Mouse (Mus musculus) hindbrain, embryonic 16.5 days (tissue): ENCODE data around the gene Cenpf. TPM values are rescaled to one million over a fixed set of nuclear protein-coding genes. Genes with fewer than 3 reads are reported as not detected.

Experiments
- ATAC-seq: fragments of 200-750 bp; cut with Nextera tagmentation; 2 replicates; pipeline ENCODE4 v1.8.0; 2017; ENCODE audit warnings: moderate TSS enrichment, moderate library complexity
- H3K27ac ChIP-seq: fragments of 300-500 bp; sonication (generic); 2 replicates; pipeline ENCODE4 v1.5.1; 2014; ENCODE audit warnings: low read depth, mild to moderate bottlenecking, control low read depth, low read length, moderate library complexity
- H3K27me3 ChIP-seq: fragments of 300-500 bp; sonication (generic); replicated peaks from 2 replicates; pipeline ENCODE4 v1.6.1; 2014; ENCODE audit warnings: low read length; ENCODE audit not compliant: control insufficient read depth, insufficient read depth
- H3K36me3 ChIP-seq: fragments of 300-500 bp; sonication (generic); 2 replicates; pipeline ENCODE4 v1.6.1; 2014; ENCODE audit warnings: mild to moderate bottlenecking, low read length, moderate library complexity, mixed read lengths; ENCODE audit not compliant: control insufficient read depth, insufficient read depth
- H3K4me1 ChIP-seq: fragments of 300-500 bp; sonication (generic); 2 replicates; pipeline ENCODE4 v1.6.1; 2014; ENCODE audit warnings: low read depth, low read length; ENCODE audit not compliant: control insufficient read depth, insufficient read depth
- H3K4me2 ChIP-seq: fragments of 300-500 bp; sonication (generic); 2 replicates; pipeline ENCODE4 v1.6.1; 2014; ENCODE audit warnings: mild to moderate bottlenecking, low read length, control low read depth, moderate library complexity
- H3K4me3 ChIP-seq: fragments of 300-500 bp; sonication (generic); 2 replicates; pipeline ENCODE4 v1.5.1; 2014; ENCODE audit warnings: mild to moderate bottlenecking, low read length, control low read depth, moderate library complexity
- H3K9ac ChIP-seq: fragments of 300-500 bp; sonication (generic); 2 replicates; pipeline ENCODE4 v1.6.1; 2014; ENCODE audit warnings: low read depth, mild to moderate bottlenecking, control low read depth, low read length, moderate library complexity
- H3K9me3 ChIP-seq: fragments of 300-500 bp; sonication (generic); 2 replicates; pipeline ENCODE4 v1.6.1; 2014; ENCODE audit warnings: mild to moderate bottlenecking, low read length, moderate library complexity; ENCODE audit not compliant: control insufficient read depth
- WGBS: fragments of 180-500 bp; shearing (Covaris S2); extraction: QIAGEN DNeasy Blood & Tissue Kit; methylation state at CpG from one replicate; pipeline ENCODE4 v1.1.7; 2014; 5-methylcytosine and 5-hydroxymethylcytosine counted together
- polyA plus RNA-seq: library from polyadenylated mRNA; unstranded; fragments of >200 nt; fragmentation: Nextera tagmentation; extraction: Ambion mirVana; gene quantifications from 2 replicates; pipeline ENCODE4 v1.2.1, GENCODE M21; 2015

Gene Cenpf
- polyA plus RNA-seq, 1 experiment from 2014 or later: 17.1 TPM

DNA sequence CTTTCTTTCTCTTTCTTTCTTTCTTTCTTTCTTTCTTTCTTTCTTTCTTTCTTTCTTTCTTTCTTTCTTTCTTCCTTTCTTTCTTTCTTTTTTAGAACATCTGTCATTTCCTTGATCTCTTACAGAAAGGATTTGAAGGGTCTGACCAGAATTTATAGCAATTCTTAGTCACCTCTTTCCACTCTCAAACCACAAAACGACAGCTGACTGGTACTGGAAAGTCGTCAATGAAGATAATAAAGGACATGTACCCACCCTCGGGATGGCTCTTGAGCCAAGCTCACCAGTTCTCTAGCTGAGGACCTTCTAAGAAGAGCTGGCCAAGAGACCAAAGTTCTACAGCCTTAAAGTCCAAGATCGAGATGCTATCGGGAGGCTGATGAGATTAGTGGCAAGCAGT lies 30.7 kb upstream of the Cenpf start:
- no peaks in the 10 kb centered on the region for H3K36me3 ChIP-seq
- no peak overlapping the region for H3K27ac ChIP-seq
- no peak overlapping the region for H3K9ac ChIP-seq
- H3K4me1 ChIP-seq: no peaks in the 10 kb centered on the region; the same call in 1 of the 2 replicates
- no peak overlapping the region for H3K4me2 ChIP-seq
- H3K27me3 ChIP-seq: no peaks in the 10 kb centered on the region
- 82% methylated on average over 5 of the region's 5 CpGs for WGBS
- H3K4me3 ChIP-seq: no peak overlapping the region
- H3K9me3 ChIP-seq: peaks cover 3% of the 10 kb centered on the region; the same call in 1 of the 2 replicates
- ATAC-seq: no peak

DNA sequence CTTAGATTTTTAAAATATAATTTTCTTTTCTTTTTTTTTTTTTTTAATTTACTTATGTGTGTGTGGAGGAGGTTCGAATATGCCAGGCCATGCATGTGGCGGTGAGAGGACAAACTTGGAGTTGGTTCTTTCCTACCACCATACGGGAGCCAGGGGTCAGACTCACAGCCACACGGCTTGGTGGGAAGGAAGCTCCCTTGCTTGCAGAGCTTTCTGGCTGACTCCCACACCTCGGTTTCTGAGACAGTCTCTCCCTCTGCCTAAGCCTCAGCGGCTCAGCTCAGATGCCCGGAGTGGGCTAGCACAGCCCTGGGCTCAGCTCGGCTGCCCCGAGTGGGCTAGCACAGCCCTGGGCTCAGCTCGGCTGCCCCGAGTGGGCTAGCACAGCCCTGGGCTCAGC lies 29.7 kb upstream of the Cenpf start:
- WGBS: 88% methylated on average over 11 of the region's 11 CpGs

DNA sequence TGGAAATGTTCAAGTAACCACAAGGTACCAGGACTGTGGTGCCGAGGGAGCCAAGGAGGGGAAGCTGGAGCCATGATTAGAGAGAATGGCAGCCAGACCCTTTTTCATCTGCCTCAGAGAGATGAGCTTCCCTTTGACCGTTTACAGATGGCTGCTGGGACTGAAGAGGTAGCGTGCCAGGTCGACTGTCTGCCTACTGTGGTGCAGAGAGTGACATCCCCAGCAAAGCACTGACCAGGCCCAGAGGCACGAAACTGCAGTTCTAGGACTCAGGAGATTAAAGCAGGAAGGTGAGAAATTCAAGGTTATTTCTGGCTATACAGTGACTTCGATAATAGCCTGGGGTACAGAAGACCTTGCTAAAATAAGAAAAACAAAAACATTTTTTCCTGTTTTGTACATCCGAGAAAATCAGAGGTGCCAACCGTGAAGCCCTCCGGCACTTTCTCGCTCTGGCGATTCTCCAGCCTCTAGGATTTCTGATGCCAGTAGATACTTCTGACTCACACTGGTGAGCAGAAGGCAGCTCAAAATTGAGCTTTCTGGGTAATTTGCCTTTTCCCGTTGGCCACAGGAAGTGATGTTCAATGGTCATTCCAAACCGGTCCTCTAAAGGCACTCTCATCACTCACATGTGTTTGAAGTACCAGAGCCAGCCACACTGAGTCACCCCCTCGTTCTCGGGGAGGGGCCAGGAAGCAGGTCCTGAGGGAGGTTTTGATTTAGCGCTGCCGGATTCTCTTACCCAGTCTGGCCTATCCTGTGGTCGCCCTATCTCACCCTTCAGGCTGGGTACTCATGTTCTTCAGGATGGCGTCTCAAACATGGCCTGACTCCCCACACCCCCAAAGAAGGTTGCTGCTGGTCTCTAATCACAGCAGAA lies 28.3 kb upstream of the Cenpf start:
- Histone ChIP-seq H3K36me3 (no peaks in the 10 kb centered on the region), H3K27ac (no peak overlapping the region), H3K4me1 (no peaks in the 10 kb centered on the region; the same call in 1 of the 2 replicates), H3K27me3 (no peaks in the 10 kb centered on the region), H3K9me3 (peaks cover 3% of the 10 kb centered on the region; the same call in 1 of the 2 replicates), H3K4me3 (no peak overlapping the region), H3K4me2 (no peak overlapping the region), H3K9ac (no peak overlapping the region)
- ATAC-seq: no peak
- WGBS: 71% methylated on average over 19 of the region's 19 CpGs

More for the DNA sequence above, 29.7 kb upstream of the Cenpf start:
- H3K27me3 ChIP-seq: no peaks in the 10 kb centered on the region
- ATAC-seq: no peak
- H3K4me2 ChIP-seq: no peak overlapping the region
- no peaks in the 10 kb centered on the region for H3K36me3 ChIP-seq
- no peak overlapping the region for H3K27ac ChIP-seq
- no peak overlapping the region for H3K4me3 ChIP-seq
- H3K9me3 ChIP-seq: peaks cover 3% of the 10 kb centered on the region; the same call in 1 of the 2 replicates
- no peaks in the 10 kb centered on the region; the same call in 1 of the 2 replicates for H3K4me1 ChIP-seq
- no peak overlapping the region for H3K9ac ChIP-seq

DNA sequence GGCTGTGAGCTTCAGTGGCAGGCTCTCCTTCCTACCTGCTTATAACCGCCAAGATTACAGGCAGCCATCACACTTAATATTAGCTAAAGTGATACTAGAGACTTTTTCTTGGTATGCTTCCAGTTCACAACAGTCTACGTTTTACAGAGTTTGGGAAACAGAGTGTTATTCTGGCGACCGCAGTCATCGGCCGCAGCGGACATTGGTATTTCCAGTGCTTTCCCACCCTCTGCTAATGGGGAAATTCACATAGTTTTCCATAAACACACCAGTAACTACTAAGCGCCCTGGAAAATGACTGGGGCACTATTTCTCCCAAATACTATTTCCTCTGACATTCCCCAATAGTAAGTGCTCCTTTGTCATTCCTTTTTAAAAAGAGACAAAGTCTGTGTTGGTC lies 21.1 kb upstream of the Cenpf start:
- H3K4me1 ChIP-seq: no peaks in the 10 kb centered on the region
- WGBS: 83% methylated on average over 8 of the region's 8 CpGs
- no peak overlapping the region for H3K4me2 ChIP-seq
- H3K27ac ChIP-seq: no peak overlapping the region
- no peak overlapping the region for H3K4me3 ChIP-seq
- no peak overlapping the region for H3K9ac ChIP-seq
- ATAC-seq: no peak
- H3K9me3 ChIP-seq: no peaks in the 10 kb centered on the region
- no peaks in the 10 kb centered on the region for H3K27me3 ChIP-seq
- no peaks in the 10 kb centered on the region for H3K36me3 ChIP-seq

DNA sequence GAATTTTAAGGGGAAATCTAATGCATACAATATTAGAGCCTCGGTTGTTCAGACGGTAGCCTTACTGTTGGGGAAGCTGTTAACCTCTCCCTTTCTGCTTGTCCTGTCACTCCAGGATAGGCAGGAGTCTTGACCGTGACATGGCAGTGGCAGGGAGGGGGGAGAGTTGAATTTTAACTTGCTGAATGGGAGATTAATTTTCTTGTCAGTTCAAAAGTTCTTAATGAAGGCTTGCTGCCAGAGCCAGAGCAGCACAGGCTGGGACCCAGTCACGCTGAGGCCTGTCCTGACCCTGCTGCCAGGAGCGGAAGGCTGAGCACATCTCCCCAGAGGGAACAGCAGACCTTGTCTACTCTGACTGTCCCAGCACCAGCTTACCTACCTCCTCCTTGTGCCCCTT lies 19.5 kb upstream of the Cenpf start:
- no peaks in the 10 kb centered on the region for H3K9me3 ChIP-seq
- WGBS: 24% methylated on average over 5 of the region's 5 CpGs
- no peaks in the 10 kb centered on the region for H3K36me3 ChIP-seq
- H3K4me3 ChIP-seq: no peak overlapping the region
- H3K27me3 ChIP-seq: no peaks in the 10 kb centered on the region
- H3K4me1 ChIP-seq: no peaks in the 10 kb centered on the region
- no peak for ATAC-seq
- H3K4me2 ChIP-seq: no peak overlapping the region
- no peak overlapping the region for H3K27ac ChIP-seq
- H3K9ac ChIP-seq: no peak overlapping the region

DNA sequence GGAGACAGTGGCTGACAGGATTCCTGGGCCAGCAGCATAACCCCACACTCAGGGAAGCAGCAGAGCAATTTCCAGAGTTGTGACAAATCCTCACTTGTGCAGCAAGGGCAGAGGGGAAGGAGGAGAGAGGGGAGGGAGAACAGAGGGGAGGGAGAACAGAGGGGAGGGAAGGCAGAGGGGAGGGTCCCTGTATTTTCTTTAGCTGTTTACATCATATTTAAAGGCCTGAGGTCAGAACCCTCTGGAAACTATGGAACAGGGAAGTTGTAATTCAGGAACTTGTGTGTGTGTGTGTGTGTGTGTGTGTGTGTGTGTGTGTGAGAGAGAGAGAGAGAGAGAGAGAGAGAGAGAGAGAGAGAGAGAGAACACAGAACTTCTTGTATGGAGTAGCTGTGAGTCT lies 19.1 kb upstream of the Cenpf start:
- ATAC-seq: no peak
- no peaks in the 10 kb centered on the region for H3K27me3 ChIP-seq
- H3K9ac ChIP-seq: no peak overlapping the region

DNA sequence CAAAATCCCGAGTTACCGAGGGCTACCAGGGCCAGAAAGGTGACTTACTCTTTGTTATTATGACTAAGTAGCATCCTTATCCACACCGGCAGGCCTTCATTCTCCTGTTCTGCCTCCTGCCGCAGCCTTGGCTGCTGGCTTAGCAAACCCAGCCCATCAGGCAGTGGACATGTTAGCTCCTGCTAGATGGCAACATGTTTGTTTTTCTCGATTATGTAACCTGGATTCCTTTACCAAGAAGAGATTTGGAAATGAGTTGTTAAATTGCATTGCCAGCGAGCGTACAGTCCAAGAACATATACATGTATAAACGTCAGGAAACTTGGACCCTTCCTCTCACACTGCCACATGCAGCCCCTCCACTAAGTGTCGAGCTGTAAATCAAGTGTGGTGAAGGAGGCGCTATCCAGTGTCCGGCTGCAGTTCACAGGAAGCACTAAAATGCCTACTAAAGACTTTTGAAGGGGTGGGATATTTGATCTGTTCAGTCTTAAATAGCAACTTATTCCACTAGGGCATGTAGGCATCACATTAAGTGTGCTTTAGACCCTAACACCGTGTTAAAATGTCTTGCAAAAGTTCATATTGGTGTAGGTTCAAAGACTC lies 18.3 kb upstream of the Cenpf start:
- Histone ChIP-seq H3K4me1 (no peaks in the 10 kb centered on the region), H3K9me3 (no peaks in the 10 kb centered on the region), H3K27me3 (no peaks in the 10 kb centered on the region), H3K4me3 (no peak overlapping the region), H3K27ac (no peak overlapping the region), H3K4me2 (no peak overlapping the region), H3K9ac (no peak overlapping the region), H3K36me3 (no peaks in the 10 kb centered on the region)
- WGBS: 82% methylated on average over 12 of the region's 12 CpGs
- no peak for ATAC-seq

More for the DNA sequence above, 19.1 kb upstream of the Cenpf start:
- no peak overlapping the region for H3K27ac ChIP-seq
- no peaks in the 10 kb centered on the region for H3K4me1 ChIP-seq
- H3K36me3 ChIP-seq: no peaks in the 10 kb centered on the region
- H3K4me2 ChIP-seq: no peak overlapping the region
- H3K9me3 ChIP-seq: no peaks in the 10 kb centered on the region
- no peak overlapping the region for H3K4me3 ChIP-seq

DNA sequence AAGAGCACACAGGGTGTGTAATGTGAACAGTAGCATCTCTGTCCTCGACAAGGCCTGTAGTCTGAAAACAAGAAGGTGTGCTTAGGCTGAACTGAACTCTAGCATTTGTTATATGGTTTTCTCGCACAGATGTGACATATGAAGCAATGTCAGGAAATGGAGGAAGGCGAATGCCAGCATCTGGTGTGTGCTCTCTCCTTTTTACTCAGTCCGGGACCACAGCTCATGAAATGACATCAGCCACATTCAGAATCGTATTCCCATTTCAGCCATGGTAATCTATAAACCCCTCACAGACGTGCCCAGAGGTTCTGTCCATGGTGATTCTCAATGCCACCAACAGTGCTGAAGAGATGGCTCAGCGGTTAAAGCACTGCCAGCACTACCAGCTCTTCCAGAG lies 15.7 kb upstream of the Cenpf start:
- no peaks in the 10 kb centered on the region for H3K36me3 ChIP-seq
- no peaks in the 10 kb centered on the region for H3K27me3 ChIP-seq
- WGBS: 86% methylated on average over 7 of the region's 7 CpGs
- H3K9ac ChIP-seq: no peak overlapping the region
- H3K4me1 ChIP-seq: no peaks in the 10 kb centered on the region
- no peak overlapping the region for H3K4me2 ChIP-seq
- no peak for ATAC-seq
- H3K9me3 ChIP-seq: no peaks in the 10 kb centered on the region
- no peak overlapping the region for H3K4me3 ChIP-seq
- no peak overlapping the region for H3K27ac ChIP-seq

DNA sequence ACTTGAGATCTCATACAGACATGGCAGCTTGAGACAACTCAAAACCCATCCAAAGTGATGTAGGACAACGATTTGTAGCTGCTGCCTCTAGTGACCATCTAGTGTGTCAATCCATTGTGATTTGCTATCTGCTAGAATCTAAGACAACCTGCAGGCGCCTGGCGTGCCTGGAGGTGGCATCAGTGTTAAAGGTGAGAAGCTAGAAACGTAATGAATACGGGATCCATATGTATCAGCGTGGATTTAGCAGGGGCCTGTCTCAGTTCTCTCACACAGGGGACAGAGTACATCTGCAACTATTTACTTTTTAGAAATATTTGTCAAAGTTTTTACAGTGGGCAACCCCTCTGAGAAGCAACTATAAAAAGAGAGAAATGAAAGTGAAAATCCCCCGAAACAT lies 15.3 kb upstream of the Cenpf start:
- Histone ChIP-seq H3K27me3 (no peaks in the 10 kb centered on the region), H3K4me2 (no peak overlapping the region), H3K4me3 (no peak overlapping the region), H3K9me3 (no peaks in the 10 kb centered on the region), H3K27ac (no peak overlapping the region), H3K4me1 (no peaks in the 10 kb centered on the region), H3K9ac (no peak overlapping the region), H3K36me3 (no peaks in the 10 kb centered on the region)
- no peak for ATAC-seq
- WGBS: 57% methylated on average over 7 of the region's 7 CpGs
